Mouse (Mus musculus): ENCODE results near the gene Xdh.
A peak's percentile ranks its signal among the peaks of the same experiment; 100 is the strongest.

The Xdh gene

GRCm38 (mm10) chr17:73950062-73950735 is at the start of gene Xdh:
TSS of gene Xdh (minus strand) at chr17:73950196.
- DNase-seq (ENCODE audit: low spot score): no peak

- no peak for DNase-seq (ENCODE audit: low spot score)
Observed at GRCm38 (mm10) chr17:73995907-73996645, 46.1 kb upstream of the Xdh start.

- no peak for DNase-seq (ENCODE audit: low spot score)
Observed at GRCm38 (mm10) chr17:73991264-73991663, 41.3 kb upstream of the Xdh start.

- DNase-seq (ENCODE audit: low spot score): no peak
Observed at GRCm38 (mm10) chr17:73986571-73986970, 36.6 kb upstream of the Xdh start.

GRCm38 (mm10) chr17:73985936-73986335 is 35.9 kb upstream of the Xdh start:
- DNase-seq (ENCODE audit: low spot score): no peak

- DNase-seq (ENCODE audit: low spot score): no peak
Observed at GRCm38 (mm10) chr17:73984508-73984907, 34.5 kb upstream of the Xdh start.

- no peak for DNase-seq (ENCODE audit: low spot score)
Observed at GRCm38 (mm10) chr17:73982871-73983270, 32.9 kb upstream of the Xdh start.

GRCm38 (mm10) chr17:73976066-73976465 is 26.1 kb upstream of the Xdh start:
- DNase-seq (ENCODE audit: low spot score): no peak

GRCm38 (mm10) chr17:73972648-73973047 is 22.7 kb upstream of the Xdh start:
- DNase-seq (ENCODE audit: low spot score): no peak

GRCm38 (mm10) chr17:73971291-73971690 is 21.3 kb upstream of the Xdh start:
- DNase-seq (ENCODE audit: low spot score): no peak

GRCm38 (mm10) chr17:73970361-73971027 is 20.5 kb upstream of the Xdh start:
- peak; percentile 48 for DNase-seq (ENCODE audit: low spot score)

- no peak for DNase-seq (ENCODE audit: low spot score)
Observed at GRCm38 (mm10) chr17:73964856-73965255, 14.9 kb upstream of the Xdh start.

GRCm38 (mm10) chr17:73962628-73963043 is 12.6 kb upstream of the Xdh start:
- no peak for DNase-seq (ENCODE audit: low spot score)

- DNase-seq (ENCODE audit: low spot score): no peak
Observed at GRCm38 (mm10) chr17:73961801-73962403, 11.9 kb upstream of the Xdh start.

GRCm38 (mm10) chr17:73960745-73961144 is 10.7 kb upstream of the Xdh start:
- no peak for DNase-seq (ENCODE audit: low spot score)

- no peak for DNase-seq (ENCODE audit: low spot score)
Observed at GRCm38 (mm10) chr17:73952103-73952521, 2.1 kb upstream of the Xdh start.

- no peak for DNase-seq (ENCODE audit: low spot score)
Observed at GRCm38 (mm10) chr17:73950970-73951369, 974 bp upstream of the Xdh start.

GRCm38 (mm10) chr17:73949498-73949897 is 498 bp downstream of the Xdh start:
- DNase-seq (ENCODE audit: low spot score): no peak

- no peak for DNase-seq (ENCODE audit: low spot score)
Observed at GRCm38 (mm10) chr17:73948801-73949200, 1.2 kb downstream of the Xdh start.

- DNase-seq (ENCODE audit: low spot score): no peak
Observed at GRCm38 (mm10) chr17:73948039-73948438, 2.0 kb downstream of the Xdh start.

GRCm38 (mm10) chr17:73946856-73947255 is 3.1 kb downstream of the Xdh start:
- no peak for DNase-seq (ENCODE audit: low spot score)

GRCm38 (mm10) chr17:73944661-73945060 is 5.3 kb downstream of the Xdh start:
- DNase-seq (ENCODE audit: low spot score): no peak

Measured in urinary bladder, postnatal 25 days (tissue).